Mouse (Mus musculus) forebrain, postnatal 0 days (tissue): ENCODE measurements around the gene Tnpo3. TPM values are rescaled to one million over a fixed set of nuclear protein-coding genes. Genes with fewer than 3 reads are reported as not detected.

Experiments used
- ATAC-seq: fragments of 200-750 bp; cut with Nextera tagmentation; 2 replicates; pipeline ENCODE4 v1.8.0; 2017; ENCODE audit warnings: mild to moderate bottlenecking, moderate library complexity
- DNase-seq: peaks from one replicate; pipeline ENCODE4 v3.0.0-alpha.2; 2015
- H3K27ac ChIP-seq: fragments of 300-500 bp; sonication (generic); 2 replicates; pipeline ENCODE4 v1.5.1; 2014; ENCODE audit warnings: low read depth, mild to moderate bottlenecking, antibody characterized with exemption, low read length, moderate library complexity, mixed read lengths
- H3K27me3 ChIP-seq: fragments of 300-500 bp; sonication (generic); 2 replicates; pipeline ENCODE4 v1.6.1; 2014; ENCODE audit warnings: mild to moderate bottlenecking, low read length, mixed read lengths; ENCODE audit not compliant: insufficient read depth
- H3K36me3 ChIP-seq: fragments of 300-500 bp; sonication (generic); 2 replicates; pipeline ENCODE4 v1.6.1; 2014; ENCODE audit warnings: mild to moderate bottlenecking, moderate library complexity; ENCODE audit not compliant: insufficient read depth
- H3K4me1 ChIP-seq: fragments of 300-500 bp; sonication (generic); 2 replicates; pipeline ENCODE4 v1.6.1; 2014; ENCODE audit warnings: antibody characterized with exemption; ENCODE audit not compliant: insufficient read depth
- H3K4me2 ChIP-seq: fragments of 300-500 bp; sonication (generic); 2 replicates; pipeline ENCODE4 v1.6.1; 2014; ENCODE audit warnings: low read depth, mild to moderate bottlenecking, moderate library complexity
- H3K4me3 ChIP-seq: fragments of 300-500 bp; sonication (generic); 2 replicates; pipeline ENCODE4 v1.5.1; 2014; ENCODE audit warnings: low read depth, low read length, mixed read lengths
- H3K9ac ChIP-seq: fragments of 300-500 bp; sonication (generic); 2 replicates; pipeline ENCODE4 v1.6.1; 2014; ENCODE audit warnings: mild to moderate bottlenecking
- H3K9me3 ChIP-seq: fragments of 300-500 bp; sonication (generic); 2 replicates; pipeline ENCODE4 v1.6.1; 2016; ENCODE audit warnings: low read length
- CTCF ChIP-seq: sonication (generic); IDR thresholded peaks from 2 replicates; pipeline ENCODE4 v1.5.1; 2016; ENCODE audit warnings: antibody characterized with exemption, control low read depth, low read depth
- WGBS: fragments of 180-500 bp; shearing (Covaris S2); extraction: QIAGEN DNeasy Blood & Tissue Kit; methylation state at CpG from one replicate; pipeline ENCODE4 v1.1.7; 2014; 5-methylcytosine and 5-hydroxymethylcytosine counted together
- polyA plus RNA-seq: library from polyadenylated mRNA; unstranded; fragments of >200 nt; fragmentation: Nextera tagmentation; extraction: Ambion mirVana; gene quantifications from 2 replicates; pipeline ENCODE4 v1.2.1, GENCODE M21; 2015
- total RNA-seq: library from RNA; depleted of rRNA; stranded (reverse); fragments of >200 nt; gene quantifications from 2 replicates; pipeline ENCODE4 v1.2.3, GENCODE M21; 2014; rRNA removed

The Tnpo3 gene
- total RNA-seq (103 and 105 TPM in 2 replicates), polyA plus RNA-seq (56.0 and 69.4 TPM in 2 replicates)

DNA sequence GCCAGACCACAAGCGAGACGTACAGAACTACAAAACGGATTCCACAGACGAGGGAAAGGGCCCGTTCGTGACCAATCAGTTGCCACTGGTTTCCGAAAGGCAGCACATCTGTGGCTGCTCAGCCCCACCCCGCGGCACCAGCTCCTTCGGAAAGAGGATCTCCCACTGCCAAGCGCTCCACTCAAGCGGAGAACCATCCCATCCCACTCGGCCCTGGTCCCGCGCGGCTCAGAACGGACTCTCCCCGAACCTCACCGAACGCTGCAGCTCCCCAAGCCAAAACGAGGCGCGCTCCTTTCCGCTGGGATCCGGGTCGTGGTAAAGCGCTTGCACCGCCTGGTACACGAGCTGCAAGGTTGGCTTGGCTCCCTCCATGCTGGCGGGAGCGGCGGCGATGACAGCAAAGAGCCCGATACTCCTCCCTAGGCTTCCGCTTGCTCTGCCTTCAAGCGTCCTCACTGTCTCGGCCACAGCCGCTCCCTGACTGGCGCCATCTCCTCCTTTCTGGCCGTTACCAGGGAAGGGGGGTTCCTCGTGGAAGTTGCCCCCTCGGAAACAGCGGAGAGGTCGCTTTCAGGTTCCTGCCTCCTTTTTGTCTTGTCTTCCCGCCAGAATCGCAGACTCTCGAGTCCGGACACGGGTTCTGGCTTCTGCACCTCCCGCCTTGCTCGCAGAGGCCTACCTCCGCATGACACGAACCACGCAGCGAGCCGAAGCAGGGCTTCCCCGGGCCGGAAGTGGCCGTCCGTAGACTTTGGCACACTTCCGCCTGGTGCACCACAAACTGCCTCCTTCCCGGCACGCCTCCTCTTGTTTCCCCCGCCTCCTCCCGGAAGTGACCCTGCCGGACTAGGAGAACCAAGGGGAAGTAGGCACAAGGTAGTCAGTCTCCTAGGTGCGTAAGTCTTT lies at the start of gene Tnpo3:
TSS of gene Tnpo3 (minus strand) at position 777 of the 909 bp plus-strand sequence.
- TF ChIP-seq CTCF = no peak
- Histone ChIP-seq H3K27ac (peak within 1 kb of the TSS; percentile 92), H3K4me3 (peak within 1 kb of the TSS; percentile 100), H3K4me2 (peak within 1 kb of the TSS; percentile 69), H3K9ac (peak within 1 kb of the TSS; percentile 90), H3K9me3 (no peaks in the 10 kb centered on the region), H3K4me1 (peaks cover 7% of the 10 kb centered on the region), H3K27me3 (no peaks in the 10 kb centered on the region), H3K36me3 (no peaks in the 10 kb centered on the region)
- peak; percentile 95 for DNase-seq
- peak; percentile 98 for ATAC-seq
- under 1% methylated on average over 67 of the region's 67 CpGs for WGBS

DNA sequence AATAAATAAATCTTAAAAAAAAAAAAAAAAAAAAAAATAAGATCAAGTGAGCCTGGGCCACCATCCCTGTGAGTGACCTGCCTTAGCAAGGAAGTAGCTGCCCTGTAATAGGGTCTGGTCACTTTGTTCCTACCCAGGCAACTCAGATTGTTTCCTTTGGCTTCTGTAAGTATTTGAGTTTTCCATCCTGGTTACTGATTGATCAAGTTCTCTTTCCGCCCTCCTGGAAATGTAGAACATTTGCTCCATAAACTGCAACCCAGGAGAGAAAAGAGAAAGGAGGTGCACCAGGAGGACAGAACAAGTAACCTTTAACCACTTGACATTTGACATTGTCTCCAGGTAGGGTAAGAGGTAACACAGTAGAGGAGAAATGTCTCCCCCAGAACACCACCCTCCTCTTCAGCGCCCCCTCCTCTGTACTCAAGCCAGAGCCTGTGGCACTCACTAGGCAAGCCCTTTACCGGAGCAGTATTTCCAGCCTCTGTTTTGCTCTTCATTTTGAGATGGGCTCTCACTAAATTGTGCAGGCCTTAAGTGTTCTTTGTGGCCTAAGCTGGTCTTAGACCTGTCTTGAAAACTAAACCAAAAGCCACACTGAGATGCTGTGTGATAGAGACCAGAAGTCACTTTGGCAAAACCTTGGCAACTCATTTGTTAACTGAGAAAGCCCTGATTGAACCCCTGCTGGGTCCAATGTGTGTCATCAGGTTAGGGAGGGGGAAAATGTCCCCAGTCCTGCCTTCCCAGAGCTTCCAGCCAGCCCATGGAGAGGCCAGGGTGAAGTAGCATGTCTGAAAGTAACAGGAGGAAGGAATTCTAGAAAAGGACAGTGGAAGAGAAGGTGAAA lies 49.2 kb upstream of the Tnpo3 start:
- H3K4me3 ChIP-seq = no peak overlapping the region
- TF ChIP-seq CTCF = no peak
- no peaks in the 10 kb centered on the region for H3K4me1 ChIP-seq
- DNase-seq (no peak), ATAC-seq (no peak)
- H3K27me3 ChIP-seq = no peaks in the 10 kb centered on the region
- no peak overlapping the region for H3K4me2 ChIP-seq
- WGBS = 89% methylated on average over 3 of the region's 3 CpGs
- no peak overlapping the region for H3K27ac ChIP-seq
- no peaks in the 10 kb centered on the region for H3K9me3 ChIP-seq
- H3K36me3 ChIP-seq = no peaks in the 10 kb centered on the region
- no peak overlapping the region for H3K9ac ChIP-seq

DNA sequence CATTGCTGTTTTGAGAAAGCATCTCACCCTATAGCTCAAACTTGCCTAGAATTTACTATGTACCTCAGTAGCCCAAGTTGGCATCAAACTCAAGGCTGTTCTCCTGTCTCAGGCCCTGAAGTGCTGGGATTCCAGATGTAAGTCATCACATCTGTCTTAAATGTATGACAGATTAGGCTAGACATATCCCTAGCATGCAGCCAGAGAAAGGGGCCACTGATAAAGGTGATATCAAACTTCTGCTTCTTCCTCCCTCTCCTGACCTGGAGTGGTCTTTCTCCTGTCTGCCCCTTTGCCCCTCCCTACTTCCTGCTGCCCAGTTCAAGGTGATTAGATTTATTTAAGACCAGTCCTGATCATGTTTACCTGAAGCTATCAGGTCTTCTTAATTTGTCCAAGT lies 43.6 kb upstream of the Tnpo3 start:
- DNase-seq = no peak
- Histone ChIP-seq H3K27me3 (no peaks in the 10 kb centered on the region), H3K4me3 (no peak overlapping the region), H3K27ac (no peak overlapping the region), H3K9ac (no peak overlapping the region), H3K36me3 (no peaks in the 10 kb centered on the region), H3K9me3 (no peaks in the 10 kb centered on the region), H3K4me2 (no peak overlapping the region), H3K4me1 (no peaks in the 10 kb centered on the region)
- ATAC-seq = no peak
- TF ChIP-seq CTCF = no peak

DNA sequence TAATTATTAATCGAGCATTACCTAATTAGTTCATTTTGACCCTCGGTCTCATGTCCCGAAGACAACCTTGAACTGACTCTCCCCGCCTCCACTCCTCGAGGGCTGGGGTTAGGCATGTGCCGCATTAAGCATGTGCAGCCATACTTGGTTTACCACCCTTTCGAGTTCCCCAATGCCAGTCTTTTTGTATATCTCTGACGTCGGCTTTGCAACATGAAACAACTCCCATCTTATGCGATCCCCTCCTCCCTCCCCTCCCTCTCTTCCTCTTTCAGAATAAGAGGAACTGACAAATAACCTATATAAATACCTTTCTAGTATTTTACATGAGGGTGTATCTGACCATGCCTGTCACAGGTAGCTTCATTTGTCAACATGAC lies 40.5 kb upstream of the Tnpo3 start:
- Histone ChIP-seq H3K9ac (no peak overlapping the region), H3K4me3 (no peak overlapping the region), H3K27ac (no peak overlapping the region), H3K36me3 (no peaks in the 10 kb centered on the region), H3K4me2 (no peak overlapping the region), H3K27me3 (no peaks in the 10 kb centered on the region), H3K9me3 (no peaks in the 10 kb centered on the region), H3K4me1 (no peaks in the 10 kb centered on the region)
- no peak for TF ChIP-seq CTCF
- ATAC-seq = no peak
- no peak for DNase-seq
- 63% methylated on average over 10 of the region's 10 CpGs for WGBS

DNA sequence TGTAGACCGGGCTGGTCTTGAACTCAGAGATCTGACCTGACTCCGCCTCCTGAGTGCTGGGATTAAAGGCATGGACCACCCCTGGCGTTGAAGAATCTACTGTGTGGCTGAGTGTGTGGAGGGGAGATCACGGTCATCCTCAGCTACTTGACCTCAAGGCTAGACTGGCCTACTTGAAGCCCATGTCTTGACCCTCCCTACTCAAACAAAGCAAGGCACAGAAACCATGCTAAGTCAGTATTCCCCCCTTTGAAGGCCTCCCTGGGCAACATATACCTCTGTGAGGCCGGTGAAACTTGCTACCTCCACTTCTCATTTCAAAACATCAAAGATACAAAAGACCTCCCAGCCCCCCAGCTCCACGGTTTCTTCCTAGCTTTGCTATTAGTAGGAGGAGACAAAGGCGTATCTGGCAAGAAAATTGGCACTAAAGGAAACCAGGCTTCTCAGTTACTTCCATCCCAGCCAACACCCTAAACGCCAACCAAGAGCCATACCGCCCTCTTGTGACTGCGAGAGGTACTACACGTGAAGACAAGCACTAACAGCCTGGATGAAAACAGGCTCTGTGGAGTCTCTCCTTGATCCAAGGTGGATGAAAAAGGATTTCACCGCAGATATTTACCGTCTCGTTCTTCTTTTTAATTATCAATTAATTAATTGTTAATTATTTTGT lies 39.9 kb upstream of the Tnpo3 start:
- TF ChIP-seq CTCF = peak; percentile 91
- H3K9ac ChIP-seq = no peak overlapping the region
- H3K36me3 ChIP-seq = no peaks in the 10 kb centered on the region
- no peaks in the 10 kb centered on the region for H3K27me3 ChIP-seq
- 29% methylated on average over 14 of the region's 14 CpGs for whole genome bisulfite sequencing
- DNase-seq = peak; percentile 90
- H3K9me3 ChIP-seq = no peaks in the 10 kb centered on the region
- H3K4me3 ChIP-seq = no peak overlapping the region
- no peaks in the 10 kb centered on the region for H3K4me1 ChIP-seq
- H3K27ac ChIP-seq = no peak overlapping the region
- ATAC-seq = peak; percentile 78
- no peak overlapping the region for H3K4me2 ChIP-seq

DNA sequence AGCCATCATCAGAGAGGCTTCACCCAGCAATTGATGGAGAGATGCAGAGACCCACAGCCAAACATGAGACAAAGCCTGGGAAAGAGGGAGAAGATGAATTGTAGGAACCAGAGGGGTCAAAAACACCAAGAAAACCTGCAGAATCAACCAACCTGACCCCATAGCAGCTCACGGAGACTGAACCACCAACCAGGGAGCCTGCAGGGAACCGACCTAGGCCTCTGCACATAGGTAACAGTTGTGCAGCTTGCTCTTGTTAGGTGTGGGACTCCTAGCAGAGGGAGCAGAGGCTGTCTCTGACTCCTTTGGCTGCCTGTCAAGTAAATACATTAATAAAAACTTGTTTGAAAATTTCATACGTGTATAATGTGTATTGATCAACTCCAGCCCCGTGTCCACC lies 32.1 kb upstream of the Tnpo3 start:
- H3K9ac ChIP-seq = no peak overlapping the region
- H3K27ac ChIP-seq = no peak overlapping the region
- no peak overlapping the region for H3K4me3 ChIP-seq
- no peaks in the 10 kb centered on the region for H3K27me3 ChIP-seq
- DNase-seq (no peak), ATAC-seq (no peak)
- no peaks in the 10 kb centered on the region for H3K9me3 ChIP-seq
- no peak overlapping the region for H3K4me2 ChIP-seq
- TF ChIP-seq CTCF = no peak
- WGBS = 92% methylated on average over 4 of the region's 4 CpGs
- no peaks in the 10 kb centered on the region for H3K4me1 ChIP-seq
- H3K36me3 ChIP-seq = no peaks in the 10 kb centered on the region
